Mouse (Mus musculus) central nervous system, embryonic 14 days (tissue): ENCODE data around the gene Vgf. TPM values are rescaled to one million over a fixed set of nuclear protein-coding genes. Genes with fewer than 3 reads are reported as not detected.

Experiments
- polyA plus RNA-seq: library from polyadenylated mRNA; depleted of rRNA; stranded (reverse); fragments of >200 nt; gene quantifications from 2 replicates; pipeline ENCODE4 v1.2.3, GENCODE M21; 2012; rRNA removed

Vgf gene
- 5.2 and 6.8 TPM in 2 replicates for polyA plus RNA-seq

DNA sequence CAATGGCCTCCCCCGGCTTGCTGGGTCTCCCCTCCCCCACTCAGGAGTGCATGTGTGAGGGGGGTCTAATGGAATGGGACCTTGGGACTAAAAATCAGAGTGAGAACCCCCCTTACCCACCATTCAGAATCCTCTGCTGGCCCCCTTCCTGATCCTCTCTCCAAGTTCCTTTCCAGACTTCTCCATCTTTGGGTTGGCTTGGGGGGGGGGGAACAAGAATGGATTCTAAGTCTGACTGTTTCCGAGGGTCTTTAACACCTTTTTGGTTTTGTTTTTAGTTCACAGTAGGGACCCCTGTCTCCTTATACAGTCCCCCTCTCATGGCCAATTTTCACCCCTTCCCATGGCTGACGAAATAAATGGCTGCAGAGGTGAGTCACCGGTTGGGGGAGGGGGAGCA, at the start of gene Vgf:
TSS of gene Vgf (plus strand) at position 301 of the 400 bp plus-strand sequence.

GRCm38 (mm10) chr5:136986695-136987137, 39.5 kb upstream of the Vgf start, which contains the start of gene Plod3:
TSS of gene Plod3 (plus strand) at chr5:136987019.

DNA sequence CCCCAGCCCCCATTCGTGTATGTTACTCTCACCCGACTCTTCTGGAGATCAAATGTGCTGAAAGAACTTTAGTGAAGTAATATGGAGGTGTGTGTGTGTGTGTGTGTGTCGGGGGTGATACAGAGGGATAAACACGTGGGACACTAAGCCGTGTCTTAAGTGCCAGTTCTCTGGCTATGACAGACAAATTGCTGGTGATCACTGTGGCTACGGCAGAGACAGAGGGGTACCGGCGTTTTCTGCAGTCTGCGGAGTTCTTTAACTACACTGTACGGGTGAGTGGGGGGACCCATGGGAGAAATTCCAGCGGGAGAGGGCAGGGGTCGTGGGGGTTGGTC, 38.3 kb upstream of the Vgf start, which contains the start of gene Znhit1:
TSS of gene Znhit1 (minus strand) at position 88 of the 338 bp plus-strand sequence.

DNA sequence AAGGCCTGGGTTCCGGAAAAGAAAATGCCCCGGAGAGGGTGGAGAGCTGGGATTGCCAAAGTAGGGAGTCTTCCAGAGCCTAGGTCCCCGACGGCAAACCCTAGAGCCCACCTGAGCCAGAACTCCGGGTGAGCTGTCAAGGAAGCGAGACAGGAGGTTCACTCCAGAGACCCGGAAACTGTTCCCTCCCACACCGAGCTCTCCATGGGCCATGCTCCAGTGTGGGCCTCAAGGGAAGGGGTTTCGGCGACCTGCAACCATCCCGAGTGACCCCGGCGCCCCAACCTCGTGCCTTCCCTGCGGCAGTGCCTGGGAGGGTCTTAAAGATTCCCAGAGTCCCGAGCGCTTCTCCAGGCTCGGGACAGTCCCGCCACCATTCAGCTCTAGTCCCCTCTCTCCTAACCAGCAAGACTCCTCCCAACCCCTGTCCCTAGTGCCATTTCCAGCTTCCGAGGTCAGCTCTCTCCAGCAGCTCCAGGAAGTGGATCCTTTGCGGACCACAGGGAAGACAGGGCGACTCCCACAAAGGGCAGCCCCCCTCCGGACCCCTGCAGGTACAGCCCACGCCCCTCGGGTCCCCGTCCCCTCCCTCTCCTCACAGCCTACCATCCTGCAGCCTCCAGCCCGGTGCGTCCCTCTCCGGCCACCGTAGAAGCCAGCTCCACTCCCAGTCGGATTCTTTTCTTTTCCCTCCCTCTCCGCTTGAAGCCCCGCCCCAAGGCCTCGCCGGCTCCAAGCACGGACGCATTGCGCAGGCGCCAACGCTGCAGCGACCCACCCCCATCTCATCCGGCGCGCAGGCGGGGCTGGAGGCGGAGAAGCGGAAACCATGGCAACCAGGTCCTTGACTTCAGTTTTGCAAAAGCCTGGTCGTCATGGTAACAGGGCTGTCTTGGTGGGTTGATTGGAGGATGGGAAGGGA, 19.5 kb downstream of the Vgf start, which contains the start of gene Ap1s1:
TSS of gene Ap1s1 (minus strand) at position 734 of the 922 bp plus-strand sequence.

GRCm38 (mm10) chr5:137072079-137072960, 46.1 kb downstream of the Vgf start, which contains the start of gene Serpine1:
TSS of gene Serpine1 (minus strand) at chr5:137072268.

Other genes starting within 250 kb of the Vgf start
- gene Col26a1, start 143.2 kb upstream of the Vgf start, polyA plus RNA-seq: 45.7 and 106 TPM in 2 replicates
- gene Ift22, start 118.2 kb upstream of the Vgf start, polyA plus RNA-seq: 53.9 and 61.0 TPM in 2 replicates
- gene Fis1, start 73.1 kb upstream of the Vgf start, polyA plus RNA-seq: 367 and 368 TPM in 2 replicates
- gene Cldn15, start 59.8 kb upstream of the Vgf start, polyA plus RNA-seq: 0.60 and 0.66 TPM in 2 replicates
- 87.0 and 99.5 TPM in 2 replicates for gene Plod3, start 39.4 kb upstream of the Vgf start, polyA plus RNA-seq
- gene Znhit1, start 38.4 kb upstream of the Vgf start, polyA plus RNA-seq: 102 TPM in 2 replicates
- 178 and 202 TPM in 2 replicates for gene Ap1s1, start 19.7 kb downstream of the Vgf start, polyA plus RNA-seq
- 2.2 and 3.3 TPM in 2 replicates for gene Serpine1, start 45.9 kb downstream of the Vgf start, polyA plus RNA-seq
- gene Trim56, start 89.8 kb downstream of the Vgf start, polyA plus RNA-seq: 1.8 TPM in 2 replicates
- gene Muc3, start 122.9 kb downstream of the Vgf start, polyA plus RNA-seq: not detected in 2 replicates
- gene Muc3a, start 186.0 kb downstream of the Vgf start, polyA plus RNA-seq: 0.80 and 1.2 TPM in 2 replicates